Mouse (Mus musculus) mouse embryonic stem cell (cell line): ENCODE results near the gene Hecw2.

Source experiments
- in situ Hi-C, 2 experiments: fragments of 300-500 bp; cut with MboI; formaldehyde crosslinking; loops; 1 replicate in 1 of 2; 3 replicates in 1 of 2; pipeline ENCODE4 v1.14.3; 2019 to 2020; ENCODE audit warnings: low sequenced_read_pairs in 2 of 2, low pct_unique_long_range_greater_than_20kb in 1 of 2, mixed read lengths in 1 of 2; ENCODE audit not compliant: unreplicated experiment in 1 of 2

Hecw2 gene

DNA sequence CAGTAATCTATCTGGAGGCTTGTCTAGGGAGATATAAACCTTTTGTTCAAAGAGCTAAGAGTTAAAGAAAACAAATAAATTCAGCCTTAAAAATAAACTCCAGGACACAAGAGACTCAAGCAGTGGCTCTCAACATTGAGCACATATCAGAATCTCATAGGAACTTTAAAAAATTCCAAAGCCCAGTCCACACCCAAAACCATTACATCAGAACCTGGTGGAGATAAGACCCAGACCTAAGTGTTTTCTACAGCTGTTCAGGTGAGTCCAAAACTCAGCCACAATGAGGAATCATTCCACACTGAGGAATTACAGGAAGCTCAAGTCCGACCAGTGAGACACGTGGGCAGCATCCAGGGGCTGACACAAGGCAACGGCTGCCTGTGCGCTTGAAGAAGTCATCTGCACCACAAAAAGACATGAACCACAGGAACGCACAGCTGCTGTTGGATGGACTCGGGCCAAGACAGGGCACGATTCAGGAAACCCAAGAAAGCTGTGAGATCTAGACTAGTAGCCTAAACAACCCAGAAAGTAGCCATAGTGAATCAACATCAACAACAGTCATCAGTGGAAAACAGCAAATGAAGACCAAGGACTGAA is 338.4 kb downstream of the Hecw2 start:
- in situ Hi-C loops, result no loop called here

DNA sequence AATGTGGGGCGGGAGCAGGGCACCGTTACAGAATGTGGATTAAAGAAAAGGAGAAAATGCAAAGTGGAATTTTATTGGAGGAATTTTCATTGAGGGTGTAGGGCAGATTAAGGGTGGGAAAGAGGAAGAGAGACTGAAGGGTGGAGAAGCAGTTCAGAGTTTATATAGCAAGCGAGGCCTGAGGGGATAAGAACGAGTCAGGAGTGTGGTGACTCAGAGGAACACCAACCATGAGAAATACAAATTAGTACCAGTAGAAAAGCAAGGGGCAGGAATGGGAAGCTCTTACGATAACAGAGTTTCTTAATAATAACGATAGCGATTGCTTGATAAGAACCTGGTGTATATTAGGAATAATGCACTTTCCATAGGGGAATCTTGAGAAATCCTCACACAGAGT is 339.2 kb downstream of the Hecw2 start:
- in situ Hi-C loops, result no loop called here

GRCm38 (mm10) chr1:53852086-53852610 is 342.8 kb downstream of the Hecw2 start:
- in situ Hi-C loops, result no loop called here

DNA sequence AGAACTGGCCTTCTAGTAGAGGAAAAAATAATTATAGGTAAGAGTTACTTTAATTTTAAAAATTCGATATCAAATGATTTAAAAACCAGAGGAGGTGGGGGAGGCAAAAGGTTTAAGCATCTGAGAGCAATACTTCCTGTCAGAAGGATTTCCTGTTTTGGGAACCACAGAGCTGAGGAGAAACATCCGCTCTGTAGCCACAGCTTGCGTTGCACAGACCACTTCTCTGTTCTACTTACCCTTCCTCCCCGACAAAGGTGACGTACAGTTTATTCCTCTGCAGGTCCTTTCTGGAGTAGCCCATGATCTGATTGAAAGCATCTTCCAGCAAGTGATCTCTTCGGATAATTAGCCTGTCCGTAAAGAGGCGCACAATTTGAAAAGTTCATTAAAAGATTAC is 343.6 kb downstream of the Hecw2 start:
- in situ Hi-C loops, result no loop called here

DNA sequence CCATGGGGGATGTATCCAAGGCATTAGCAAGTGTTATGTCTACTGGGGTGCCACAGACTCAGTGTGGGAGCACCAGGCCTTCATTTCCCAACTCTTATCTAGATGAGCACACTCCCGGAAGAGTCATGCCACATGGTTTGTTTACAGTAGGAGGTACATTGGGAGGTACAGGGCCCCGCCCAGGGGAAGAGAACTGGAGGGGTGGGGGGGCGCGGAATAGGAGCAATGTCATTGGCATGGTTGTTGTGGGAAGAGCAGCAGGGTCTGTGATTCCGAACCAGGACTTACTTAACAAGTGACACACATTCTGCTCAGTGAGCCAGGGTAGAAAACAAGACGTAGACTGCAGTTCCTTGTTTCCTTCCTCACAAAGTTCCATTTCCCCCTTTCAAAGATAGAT is 344.1 kb downstream of the Hecw2 start:
- in situ Hi-C loops, result no loop called here

- in situ Hi-C loops, result no loop called here
Measured at GRCm38 (mm10) chr1:53846665-53847237, 348.2 kb downstream of the Hecw2 start.

DNA sequence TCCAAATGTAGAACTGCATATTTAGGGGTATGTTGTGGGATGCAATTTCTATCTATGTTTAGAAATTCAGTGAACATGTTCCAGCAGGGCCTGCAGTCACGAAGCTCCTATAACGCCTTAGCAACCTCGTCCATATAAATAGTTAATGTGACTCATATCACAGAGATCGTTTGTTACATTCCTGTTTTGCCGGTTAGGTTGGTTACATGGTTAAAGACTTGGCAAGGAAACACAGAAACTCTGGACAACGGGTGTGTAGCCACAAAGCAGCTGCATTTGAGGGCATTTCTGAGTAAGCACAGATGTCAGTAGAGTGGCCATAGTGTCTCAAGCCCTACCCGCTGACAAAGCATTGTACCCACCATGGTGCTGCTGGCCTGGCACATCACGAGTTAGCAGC is 349.1 kb downstream of the Hecw2 start:
- in situ Hi-C loops, result no loop called here

GRCm38 (mm10) chr1:53844914-53845612 is 349.9 kb downstream of the Hecw2 start:
- in situ Hi-C loops, result no loop called here

- in situ Hi-C loops, result no loop called here
Measured at GRCm38 (mm10) chr1:53844122-53844913, 350.6 kb downstream of the Hecw2 start.

DNA sequence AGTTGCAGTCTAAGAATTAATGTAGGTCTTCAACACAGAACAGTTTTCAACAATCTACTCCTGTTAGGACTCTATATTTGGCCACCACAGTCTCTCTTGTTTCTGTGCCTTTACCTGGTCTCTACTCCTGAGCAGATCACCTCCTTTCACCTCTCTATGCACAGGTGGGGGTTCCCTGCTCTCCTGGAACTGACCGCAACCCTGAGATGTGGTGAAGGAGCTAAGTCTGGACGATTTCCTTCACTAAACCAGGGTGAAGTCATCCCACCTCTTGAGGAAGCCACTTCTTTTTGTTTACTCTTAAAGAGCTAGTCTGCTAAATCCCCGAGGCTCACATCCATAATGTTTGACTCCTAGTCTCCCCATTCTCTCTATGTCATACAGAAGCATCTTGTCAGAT is 351.9 kb downstream of the Hecw2 start:
- in situ Hi-C loops, result no loop called here

GRCm38 (mm10) chr1:53841080-53841479 is 353.9 kb downstream of the Hecw2 start:
- in situ Hi-C loops, result no loop called here

DNA sequence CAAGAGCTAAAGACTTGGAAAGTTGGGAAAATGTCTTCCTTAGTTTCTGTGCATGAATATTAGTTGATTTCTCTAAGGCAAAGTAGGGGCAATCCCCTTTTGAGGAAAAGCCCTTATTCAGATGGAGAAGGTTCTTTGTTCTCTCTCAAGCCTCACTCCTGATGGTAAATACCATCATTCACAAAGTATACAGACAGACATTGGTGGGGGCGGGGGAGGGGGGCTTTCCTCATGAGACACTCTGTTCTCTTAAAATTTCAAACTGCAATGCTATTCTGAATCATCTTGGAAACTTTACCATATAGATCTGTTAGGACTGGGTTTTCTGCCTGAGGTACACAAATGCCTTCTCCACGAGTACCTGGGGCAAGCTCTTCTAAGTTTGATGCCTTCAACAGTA is 355.6 kb downstream of the Hecw2 start:
- in situ Hi-C loops, result no loop called here

GRCm38 (mm10) chr1:53838182-53838859 is 356.6 kb downstream of the Hecw2 start:
- in situ Hi-C loops, result no loop called here

- in situ Hi-C loops, result no loop called here
Measured at GRCm38 (mm10) chr1:53830286-53830685, 364.7 kb downstream of the Hecw2 start.

- in situ Hi-C loops, result no loop called here
Measured at GRCm38 (mm10) chr1:53829089-53829488, 365.9 kb downstream of the Hecw2 start.

GRCm38 (mm10) chr1:53824446-53825337 is 370.3 kb downstream of the Hecw2 start:
- in situ Hi-C loops, result no loop called here

DNA sequence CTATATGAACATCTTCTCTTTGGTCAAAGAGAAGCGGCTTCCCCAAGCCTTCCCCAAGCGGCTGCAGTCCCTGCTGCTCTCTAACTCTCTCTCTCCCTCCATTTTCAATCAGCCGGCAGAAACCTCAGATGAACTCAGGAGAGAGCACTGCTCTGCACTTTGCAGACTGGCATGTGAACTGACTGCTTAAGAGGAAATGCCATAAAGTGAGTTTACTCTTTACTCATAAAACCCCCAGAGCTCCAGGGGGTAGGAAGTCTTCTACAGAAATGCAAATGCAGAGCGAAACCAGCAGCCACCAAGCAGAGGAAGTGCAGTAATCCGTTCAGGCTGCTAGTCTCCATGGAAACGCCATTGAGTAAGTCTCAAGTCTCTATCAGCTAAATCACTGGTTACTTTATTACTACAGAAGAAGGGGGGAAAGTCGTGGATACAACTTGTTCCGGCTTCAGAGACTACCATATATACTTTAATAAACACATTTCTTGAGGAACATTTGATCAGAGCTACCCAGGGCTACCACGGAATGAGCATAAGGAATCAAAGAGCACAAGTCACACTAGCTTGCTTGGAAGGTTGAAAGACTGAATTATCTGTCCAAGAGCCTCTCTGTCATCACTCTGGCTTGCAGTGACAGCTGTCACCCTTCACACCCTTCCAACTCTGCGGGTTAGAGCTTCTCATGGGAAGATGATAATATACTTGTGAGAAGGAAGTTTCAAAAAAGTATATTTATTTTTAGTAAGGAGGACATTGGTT is 371.1 kb downstream of the Hecw2 start:
- in situ Hi-C loops, result no loop called here
